Mouse (Mus musculus): ENCODE measurements around the gene Plekhh2.
"Not testable (repeated sequence)": the region's sequence is repeated elsewhere in the genome, so short reads cannot be mapped to it uniquely, and the experiment has no call there.

Plekhh2 gene

DNA sequence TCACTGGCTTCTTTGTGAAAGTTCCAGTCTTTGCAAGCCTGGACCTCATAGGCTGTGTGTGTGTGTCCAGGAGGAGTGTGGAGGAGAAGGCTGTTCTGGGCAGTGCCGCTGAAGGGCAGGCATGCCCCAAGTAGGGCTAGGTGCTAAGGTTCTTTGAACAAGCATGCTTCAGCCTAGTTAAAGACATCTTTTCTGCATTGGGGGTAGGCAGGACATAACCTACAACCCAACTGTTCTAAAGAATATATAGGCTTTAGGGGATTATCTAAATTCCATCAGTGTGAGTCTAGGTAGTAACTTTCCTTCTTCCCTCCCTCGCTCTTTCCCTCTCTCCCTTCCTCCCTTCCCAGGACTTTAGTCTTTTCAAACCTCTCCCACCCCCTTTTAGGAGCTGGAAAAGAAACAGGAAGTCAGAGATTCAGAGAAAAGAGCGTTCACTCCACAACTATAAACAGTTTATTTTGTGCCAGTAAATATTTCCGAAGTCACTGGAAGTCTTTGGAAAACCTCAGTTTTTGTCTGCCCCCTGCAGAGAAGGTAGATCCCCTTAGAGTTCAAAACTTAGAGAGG is 906 bp downstream of the Plekhh2 start:
- no peak for DNase-seq (ENCODE audit: low read depth)

DNA sequence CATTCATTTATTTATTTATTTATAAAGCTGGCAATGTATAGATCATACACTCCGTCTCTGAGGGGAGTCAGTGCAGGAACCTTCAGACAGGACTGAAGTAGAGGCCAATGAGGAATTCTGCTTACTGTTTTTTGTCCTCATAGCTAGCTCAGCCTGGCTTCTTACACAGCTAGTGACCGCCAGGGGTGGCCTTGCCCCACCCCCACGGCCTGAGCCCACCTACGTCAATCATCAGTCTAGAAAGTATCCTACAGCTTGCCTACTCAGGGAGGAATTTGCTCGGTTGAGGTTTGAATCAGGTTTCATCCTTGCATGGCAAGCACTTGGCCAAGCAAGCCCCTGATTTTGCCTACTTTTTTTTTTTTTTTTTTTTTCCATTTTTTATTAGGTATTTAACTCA is 4.2 kb downstream of the Plekhh2 start:
- no peak for DNase-seq (ENCODE audit: low read depth)

GRCm38 (mm10) chr17:84519346-84519745 is 7.7 kb downstream of the Plekhh2 start:
- DNase-seq (ENCODE audit: low read depth) = no peak

DNA sequence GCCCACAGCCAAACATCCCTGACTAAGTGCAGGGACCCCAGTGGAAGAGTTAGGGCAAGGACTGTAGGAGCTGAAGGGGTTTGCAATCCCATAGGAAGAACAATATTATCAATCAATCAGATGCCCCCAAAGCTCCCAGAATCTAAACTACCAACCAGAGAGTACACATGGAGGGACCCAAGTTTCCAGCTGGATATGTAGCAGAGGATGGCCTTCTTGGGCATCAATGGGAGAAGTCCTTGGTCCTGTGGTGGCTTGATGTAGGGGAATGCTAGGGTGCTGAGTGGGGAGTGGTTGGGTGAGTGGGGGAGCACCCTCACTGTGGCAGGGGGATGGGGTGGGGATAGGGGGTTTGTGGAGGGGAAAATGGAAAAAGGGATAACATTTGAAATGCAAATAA is 8.4 kb downstream of the Plekhh2 start:
- DNase-seq (ENCODE audit: low read depth) = no peak

- DNase-seq (ENCODE audit: low read depth) = no peak
Measured at GRCm38 (mm10) chr17:84529356-84529755, 17.7 kb downstream of the Plekhh2 start.

GRCm38 (mm10) chr17:84530202-84530796 is 18.6 kb downstream of the Plekhh2 start:
- no peak for DNase-seq (ENCODE audit: low read depth)

GRCm38 (mm10) chr17:84532909-84533499 is 21.3 kb downstream of the Plekhh2 start:
- DNase-seq (ENCODE audit: low read depth) = no peak

- no peak for DNase-seq (ENCODE audit: low read depth)
Measured at GRCm38 (mm10) chr17:84533841-84534240, 22.1 kb downstream of the Plekhh2 start.

DNA sequence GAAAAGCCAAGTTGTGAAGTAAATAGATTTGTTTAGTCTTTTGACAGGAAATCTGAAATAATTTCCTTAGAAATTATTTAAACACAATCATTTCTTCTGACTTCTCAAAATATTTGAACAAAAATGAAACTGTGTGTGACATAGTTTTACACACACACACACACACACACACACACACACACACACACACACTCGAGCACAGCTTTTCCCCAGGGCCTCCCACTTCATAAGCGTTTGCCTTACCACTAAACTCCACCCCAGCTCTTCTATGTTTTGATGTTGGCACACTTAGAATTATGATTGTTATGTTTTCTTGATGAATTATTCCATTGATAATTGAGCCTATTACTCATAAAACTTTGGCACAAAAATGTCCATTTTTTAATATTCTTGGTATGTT is 22.9 kb downstream of the Plekhh2 start:
- DNase-seq (ENCODE audit: low read depth) = no peak

- DNase-seq (ENCODE audit: low read depth) = no peak
Measured at GRCm38 (mm10) chr17:84535226-84535625, 23.5 kb downstream of the Plekhh2 start.

GRCm38 (mm10) chr17:84537301-84537700 is 25.6 kb downstream of the Plekhh2 start:
- no peak for DNase-seq (ENCODE audit: low read depth)

GRCm38 (mm10) chr17:84537966-84538365 is 26.3 kb downstream of the Plekhh2 start:
- DNase-seq (ENCODE audit: low read depth) = no peak

- no peak for DNase-seq (ENCODE audit: low read depth)
Measured at GRCm38 (mm10) chr17:84540603-84541002, 28.9 kb downstream of the Plekhh2 start.

GRCm38 (mm10) chr17:84550902-84551877 is 39.5 kb downstream of the Plekhh2 start:
- no peak for DNase-seq (ENCODE audit: low read depth)

- DNase-seq (ENCODE audit: low read depth) = no peak
Measured at GRCm38 (mm10) chr17:84552230-84552629, 40.5 kb downstream of the Plekhh2 start.

GRCm38 (mm10) chr17:84564264-84564663 is 52.6 kb downstream of the Plekhh2 start:
- DNase-seq (ENCODE audit: low read depth) = not testable (repeated sequence)

GRCm38 (mm10) chr17:84565762-84566161 is 54.1 kb downstream of the Plekhh2 start:
- DNase-seq (ENCODE audit: low read depth) = no peak

DNA sequence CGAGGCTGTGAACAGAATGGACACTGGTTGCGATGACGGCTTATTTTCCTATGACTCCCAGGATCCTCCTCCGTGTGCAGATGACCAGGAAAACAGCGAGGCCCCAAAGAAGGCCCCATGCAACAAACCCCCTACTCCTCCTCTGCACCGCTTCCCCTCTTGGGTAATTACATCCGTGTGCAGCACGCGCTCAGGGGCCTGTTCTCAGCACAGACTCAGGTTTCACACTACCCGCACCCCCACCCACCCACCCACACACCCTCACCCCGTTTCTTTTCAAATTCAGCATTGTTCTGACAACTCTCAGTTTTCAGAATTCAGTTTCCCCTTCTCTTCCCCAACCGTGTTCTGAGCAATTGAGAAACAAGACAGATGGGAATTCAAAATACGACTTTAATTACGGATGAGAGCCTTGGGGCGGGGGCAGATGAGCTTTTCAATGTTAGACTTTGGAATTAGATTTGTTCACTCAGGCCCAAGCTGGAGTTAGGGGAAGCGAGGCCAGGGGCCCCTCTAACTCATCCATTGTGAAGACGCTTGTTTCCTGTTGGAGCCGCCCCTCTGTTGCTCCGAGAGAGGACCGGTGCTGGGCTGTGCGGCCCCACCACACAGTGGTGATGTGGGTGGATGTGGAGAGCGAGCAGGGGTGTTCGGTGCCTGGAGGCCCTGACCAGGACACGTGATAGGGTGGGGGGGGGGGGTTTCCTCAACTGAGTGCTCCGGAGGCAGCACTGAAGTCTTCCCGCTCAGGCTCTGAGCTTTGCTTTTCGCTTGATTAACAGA is 55.3 kb downstream of the Plekhh2 start:
- DNase-seq (ENCODE audit: low read depth) = no peak

GRCm38 (mm10) chr17:84568807-84569206 is 57.1 kb downstream of the Plekhh2 start:
- no peak for DNase-seq (ENCODE audit: low read depth)

DNA sequence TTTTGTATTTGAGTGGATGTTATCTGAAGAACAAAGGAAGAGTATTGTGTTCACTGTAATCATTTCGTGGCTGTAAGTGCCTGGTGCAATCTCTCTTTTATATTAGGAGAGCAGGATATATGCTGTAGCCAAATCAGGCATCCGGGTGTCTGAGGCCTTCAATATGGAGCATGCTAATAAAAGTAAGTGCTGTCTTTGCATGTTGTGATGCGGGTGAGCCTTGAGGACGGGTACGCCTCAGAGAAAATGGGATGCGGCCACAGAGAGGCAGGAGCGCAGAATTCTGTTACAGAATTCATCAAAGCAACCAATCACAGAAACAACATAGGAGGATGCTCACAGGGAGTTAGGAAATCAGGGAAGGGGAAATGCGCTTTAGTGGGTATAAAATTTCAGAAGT is 58.1 kb downstream of the Plekhh2 start:
- no peak for DNase-seq (ENCODE audit: low read depth)

GRCm38 (mm10) chr17:84571629-84572028 is 59.9 kb downstream of the Plekhh2 start:
- no peak for DNase-seq (ENCODE audit: low read depth)

GRCm38 (mm10) chr17:84573305-84573704 is 61.6 kb downstream of the Plekhh2 start:
- no peak for DNase-seq (ENCODE audit: low read depth)

Measured in c-Kit-positive CD71-positive TER-119-negative erythroid progenitor cells, embryonic 14.5 days (primary cell).